Mouse (Mus musculus) urinary bladder, postnatal 14 days (tissue): ENCODE measurements at regions not wholly inside any gene's neighbourhood (a gene's known extent, or its start where the extent isn't known, plus 50 kb on each side); places are given as distances from the start of the nearest gene placed in this dataset.

ENCODE experiments used
- DNase-seq: peaks from one replicate; pipeline ENCODE4 v3.0.0; 2021; ENCODE audit warnings: low spot score

GRCm38 (mm10) chr4:87386835-87387234, 156.6 kb upstream of the Slc24a2 start:
- no peak for DNase-seq

GRCm38 (mm10) chr4:87386271-87386670, 156.0 kb upstream of the Slc24a2 start:
- DNase-seq, result no peak

DNA sequence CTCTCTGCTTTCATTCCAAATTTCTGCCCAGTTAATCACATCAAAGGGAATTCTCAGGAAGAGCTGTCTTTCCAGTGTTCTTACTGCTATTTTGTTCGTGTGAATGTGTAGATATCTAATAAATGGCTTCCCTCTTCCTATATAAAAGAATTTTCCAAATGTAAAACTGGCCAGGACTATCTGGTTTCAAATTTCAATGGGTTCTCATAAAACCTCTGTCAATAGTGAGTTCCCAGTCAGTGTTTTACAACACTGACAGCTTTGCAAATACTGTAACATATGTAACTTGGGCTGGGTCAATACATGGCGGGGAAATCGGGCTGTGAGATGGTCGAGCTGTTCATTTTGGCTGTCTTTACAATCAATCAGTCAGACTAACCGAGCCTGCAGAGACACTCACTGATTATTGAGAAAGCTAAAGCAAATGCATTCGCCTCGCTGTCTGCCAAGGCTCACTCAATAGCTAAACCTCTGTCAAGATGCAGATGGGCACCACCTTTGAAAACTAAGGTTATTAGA, 155.0 kb upstream of the Slc24a2 start:
- DNase-seq, result no peak

- no peak for DNase-seq
Measured at GRCm38 (mm10) chr4:87384469-87385044, 154.3 kb upstream of the Slc24a2 start.

DNA sequence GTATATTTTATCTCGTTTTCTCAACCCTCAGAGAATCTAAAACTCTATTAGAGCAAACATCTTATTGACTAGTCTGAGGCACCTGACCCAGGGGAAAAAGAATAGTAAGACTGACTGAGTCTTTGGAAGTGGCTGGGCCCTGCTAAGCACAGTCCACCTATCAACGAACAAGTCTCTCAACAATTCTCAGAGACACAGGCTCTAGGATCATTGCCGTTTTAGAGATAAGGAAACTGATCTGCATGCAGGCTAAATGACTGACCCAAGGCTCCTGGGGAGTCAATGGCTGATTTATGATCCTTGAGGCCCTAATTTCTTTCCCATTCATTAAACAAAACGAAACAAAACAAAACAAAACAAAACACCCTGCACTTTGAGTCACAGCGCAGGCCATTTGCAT, 150.4 kb upstream of the Slc24a2 start:
- no peak for DNase-seq

- no peak for DNase-seq
Measured at GRCm38 (mm10) chr4:87379516-87380173, 149.4 kb upstream of the Slc24a2 start.

DNA sequence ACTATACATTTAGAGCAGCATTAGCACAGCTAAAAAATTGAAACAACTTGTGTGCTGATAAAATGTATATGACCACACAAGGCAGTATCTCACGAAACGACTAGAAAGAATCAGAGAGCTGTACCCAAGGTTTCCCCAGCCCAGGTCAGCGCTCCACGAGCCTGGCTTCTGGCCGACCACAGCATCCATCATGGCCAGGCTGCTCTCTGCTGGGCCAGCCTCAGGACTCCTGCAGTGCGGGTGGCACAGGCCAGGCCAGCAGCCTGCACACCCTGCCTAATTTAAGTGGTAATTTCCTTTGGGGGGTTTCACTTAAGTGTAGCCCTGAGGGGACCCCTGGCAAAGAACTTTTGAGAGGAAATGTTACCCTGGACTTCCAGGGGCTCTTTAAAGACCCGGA, 141.7 kb upstream of the Slc24a2 start:
- DNase-seq, result no peak

DNA sequence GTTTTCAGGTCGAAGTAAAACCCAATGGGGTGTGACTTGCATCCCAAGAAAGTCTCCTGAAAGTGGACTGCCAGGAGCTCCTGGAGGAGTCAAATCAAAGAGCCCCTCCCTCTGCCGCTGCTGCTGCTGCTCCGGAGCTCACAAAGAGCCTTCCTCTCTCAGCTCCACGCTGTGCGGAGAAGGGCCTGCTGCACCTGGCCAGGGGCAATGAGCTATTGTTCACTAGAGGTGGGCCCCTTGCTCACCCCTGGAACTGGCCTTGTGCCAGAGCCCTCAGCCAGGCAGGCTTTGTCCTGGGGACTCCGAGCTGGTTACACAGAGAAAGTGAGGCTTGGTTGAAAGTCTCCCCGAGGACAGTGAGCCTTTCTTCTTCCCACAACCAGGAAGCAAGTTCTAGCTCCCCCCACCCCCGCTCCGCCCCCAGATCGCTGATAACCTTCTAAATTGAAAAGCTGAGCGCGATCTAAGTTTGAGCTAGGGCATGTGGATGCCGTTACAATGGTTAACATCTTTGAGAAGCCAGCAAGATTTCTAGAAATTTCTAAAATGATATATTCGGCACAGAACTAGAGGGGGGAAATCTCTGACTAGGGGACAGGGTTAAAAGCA, 139.5 kb upstream of the Slc24a2 start:
- DNase-seq, result no peak

- DNase-seq, result peak; percentile 27
Measured at GRCm38 (mm10) chr4:87368413-87369160, 138.3 kb upstream of the Slc24a2 start.

- DNase-seq, result peak; percentile 77
Measured at GRCm38 (mm10) chr4:87367732-87368412, 137.6 kb upstream of the Slc24a2 start.

GRCm38 (mm10) chr4:87362201-87362600, 131.9 kb upstream of the Slc24a2 start:
- DNase-seq, result no peak

DNA sequence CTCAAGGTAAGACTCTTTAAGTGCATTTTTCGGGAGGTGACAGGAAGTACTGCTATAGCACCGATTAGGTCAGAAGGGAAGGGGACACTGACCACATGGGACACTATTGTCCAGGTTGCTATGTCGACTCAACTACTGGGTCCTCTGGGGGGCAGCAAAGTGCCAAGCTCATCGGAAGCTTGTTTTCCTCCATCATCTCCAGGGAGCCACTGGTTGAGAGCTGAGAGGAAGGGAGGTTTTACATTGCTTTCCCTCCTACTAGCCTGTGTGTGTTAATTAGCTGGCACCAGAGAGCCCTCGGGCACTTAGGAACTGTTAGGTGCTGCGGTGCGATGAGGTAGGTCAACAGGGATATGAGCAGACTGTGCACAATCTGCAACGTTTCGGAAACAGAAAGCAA, 129.2 kb upstream of the Slc24a2 start:
- peak; percentile 26 for DNase-seq

- DNase-seq, result no peak
Measured at GRCm38 (mm10) chr4:87359004-87359403, 128.7 kb upstream of the Slc24a2 start.

DNA sequence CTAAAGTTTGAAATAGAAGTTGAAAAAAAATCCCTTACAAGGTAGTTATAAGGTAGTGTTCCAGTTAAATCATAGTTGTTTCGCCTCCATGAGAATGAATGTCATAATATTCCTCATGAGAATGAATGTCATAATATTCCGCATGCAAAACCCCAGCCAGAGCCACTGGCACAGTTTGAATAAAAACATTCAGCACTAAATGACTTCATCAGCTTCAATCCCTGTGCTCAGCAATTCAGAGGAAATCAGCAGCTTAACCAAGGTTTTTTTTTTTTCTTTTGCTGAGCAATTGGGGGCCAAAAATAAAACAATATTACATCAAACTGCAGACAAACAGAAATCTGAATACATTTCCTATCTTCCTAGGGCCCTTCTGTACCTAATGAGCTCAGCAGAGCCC, 102.7 kb upstream of the Slc24a2 start:
- DNase-seq, result no peak

GRCm38 (mm10) chr4:87329136-87329535, 98.9 kb upstream of the Slc24a2 start:
- no peak for DNase-seq

- no peak for DNase-seq
Measured at GRCm38 (mm10) chr4:87321726-87322349, 91.6 kb upstream of the Slc24a2 start.

- no peak for DNase-seq
Measured at GRCm38 (mm10) chr4:87298129-87298528, 67.9 kb upstream of the Slc24a2 start.

- DNase-seq, result no peak
Measured at GRCm38 (mm10) chr4:87294538-87294937, 64.3 kb upstream of the Slc24a2 start.
